Mouse (Mus musculus) T-cell, adult 66 days (primary cell): Measurements from ENCODE around the gene Cox14. TPM values are rescaled to one million over a fixed set of nuclear protein-coding genes. Genes with fewer than 3 reads are reported as not detected.

Experiments
- total RNA-seq, 2 experiments: library from RNA; stranded (reverse); gene quantifications; 3 replicates in 1 of 2; 4 replicates in 1 of 2; pipeline ENCODE4 v1.2.4; 2023

The Cox14 gene
- 10 to 100 TPM; 53.5 to 54.2 TPM for total RNA-seq

GRCm38 (mm10) chr15:99725341-99726155 is at the start of gene Cox14:
TSS of gene Cox14 (plus strand) at chr15:99725618.

GRCm38 (mm10) chr15:99701999-99702900 is 23.2 kb upstream of the Cox14 start, which contains the start of gene Smarcd1:
TSS of gene Smarcd1 (plus strand) at chr15:99702129.

GRCm38 (mm10) chr15:99705440-99706048 is 19.9 kb upstream of the Cox14 start, which contains the start of gene Gm17349:
TSS of gene Gm17349 (minus strand) at chr15:99705490.

GRCm38 (mm10) chr15:99717386-99718334 is 7.8 kb upstream of the Cox14 start, which contains the start of gene Gpd1:
TSS of gene Gpd1 (plus strand) at chr15:99717515.

GRCm38 (mm10) chr15:99772881-99772924 is 47.3 kb downstream of the Cox14 start, which contains the start of gene Cers5:
TSS of gene Cers5 (minus strand) at chr15:99772885.

Other genes with a start within 250 kb of the Cox14 start
- not detected for gene Faim2, start 197.5 kb upstream of the Cox14 start, total RNA-seq
- gene Aqp2, start 146.6 kb upstream of the Cox14 start, total RNA-seq, result not detected
- gene Aqp5, start 134.8 kb upstream of the Cox14 start, total RNA-seq, result not detected
- not detected for gene Aqp6, start 124.2 kb upstream of the Cox14 start, total RNA-seq
- gene Racgap1, start 74.0 kb upstream of the Cox14 start, total RNA-seq, result 10 to 100 TPM; 31.1 to 51.2 TPM
- gene Asic1, start 55.2 kb upstream of the Cox14 start, total RNA-seq, result not detected
- gene Smarcd1, start 23.5 kb upstream of the Cox14 start, total RNA-seq, result 10 to 100 TPM; 59.8 to 68.1 TPM
- 1 to 10 TPM in 1 of 2 experiments, not detected in 1; 4.3 TPM for gene Gm17349, start 20.1 kb upstream of the Cox14 start, total RNA-seq
- gene Gpd1, start 8.1 kb upstream of the Cox14 start, total RNA-seq, result 1 to 10 TPM in 1 of 2 experiments, under 1 TPM in 1; 0.50 to 1.5 TPM
- gene Cers5, start 47.3 kb downstream of the Cox14 start, total RNA-seq, result 10 to 100 TPM; 62.3 to 65.5 TPM
- 1 to 10 TPM in 1 of 2 experiments, under 1 TPM in 1; 0.36 to 1.2 TPM for gene Lima1, start 149.8 kb downstream of the Cox14 start, total RNA-seq
- gene Fam186a, start 241.4 kb downstream of the Cox14 start, total RNA-seq, result not detected
- 10 to 100 TPM; 57.2 to 59.9 TPM for gene Larp4, start 244.4 kb downstream of the Cox14 start, total RNA-seq